Mouse (Mus musculus): Measurements from ENCODE around the gene Capn9.
A peak's percentile ranks its signal among the peaks of the same experiment; 100 is the strongest.

Capn9 gene

GRCm38 (mm10) chr8:124575811-124576210 is at the start of gene Capn9:
Gene Capn9, plus strand, starts transcription at chr8:124576111.
- no peak for DNase-seq

GRCm38 (mm10) chr8:124526261-124526660 is 49.6 kb upstream of the Capn9 start:
- peak in 1 of 2 experiments; percentile 38 for DNase-seq

GRCm38 (mm10) chr8:124530076-124530475 is 45.8 kb upstream of the Capn9 start:
- DNase-seq: no peak

- no peak for DNase-seq
Observed at GRCm38 (mm10) chr8:124530556-124530955, 45.4 kb upstream of the Capn9 start.

GRCm38 (mm10) chr8:124530996-124531395 is 44.9 kb upstream of the Capn9 start:
- no peak for DNase-seq

- no peak for DNase-seq
Observed at GRCm38 (mm10) chr8:124532626-124533025, 43.3 kb upstream of the Capn9 start.

GRCm38 (mm10) chr8:124535451-124535850 is 40.5 kb upstream of the Capn9 start:
- peak in 1 of 2 experiments; percentile 23 for DNase-seq

- no peak for DNase-seq
Observed at GRCm38 (mm10) chr8:124540906-124541305, 35.0 kb upstream of the Capn9 start.

GRCm38 (mm10) chr8:124542001-124542400 is 33.9 kb upstream of the Capn9 start:
- no peak for DNase-seq

GRCm38 (mm10) chr8:124543272-124543671 is 32.6 kb upstream of the Capn9 start:
- no peak for DNase-seq

- no peak for DNase-seq
Observed at GRCm38 (mm10) chr8:124546371-124546770, 29.5 kb upstream of the Capn9 start.

GRCm38 (mm10) chr8:124546815-124547214 is 29.1 kb upstream of the Capn9 start:
- no peak for DNase-seq

- no peak for DNase-seq
Observed at GRCm38 (mm10) chr8:124547269-124547668, 28.6 kb upstream of the Capn9 start.

GRCm38 (mm10) chr8:124548187-124548586 is 27.7 kb upstream of the Capn9 start:
- DNase-seq: no peak

GRCm38 (mm10) chr8:124551011-124551661 is 24.8 kb upstream of the Capn9 start:
- no peak for DNase-seq

- DNase-seq: no peak
Observed at GRCm38 (mm10) chr8:124555113-124555750, 20.7 kb upstream of the Capn9 start.

- no peak for DNase-seq
Observed at GRCm38 (mm10) chr8:124556164-124556563, 19.7 kb upstream of the Capn9 start.

- no peak for DNase-seq
Observed at GRCm38 (mm10) chr8:124556658-124557057, 19.3 kb upstream of the Capn9 start.

- no peak for DNase-seq
Observed at GRCm38 (mm10) chr8:124557476-124557875, 18.4 kb upstream of the Capn9 start.

- DNase-seq: no peak
Observed at GRCm38 (mm10) chr8:124567126-124567525, 8.8 kb upstream of the Capn9 start.

- DNase-seq: no peak
Observed at GRCm38 (mm10) chr8:124567584-124567983, 8.3 kb upstream of the Capn9 start.

GRCm38 (mm10) chr8:124569100-124569499 is 6.8 kb upstream of the Capn9 start:
- DNase-seq: no peak

- DNase-seq: peak; percentile 88 to 93
Observed at GRCm38 (mm10) chr8:124569593-124569992, 6.3 kb upstream of the Capn9 start, which contains the start of gene Agt. Gene Agt, minus strand, starts transcription at chr8:124569706.

GRCm38 (mm10) chr8:124571732-124572429 is 4.0 kb upstream of the Capn9 start:
- DNase-seq: peak; percentile 53 to 78
